Mouse (Mus musculus): ENCODE measurements around the gene Igf2r.

Igf2r gene

GRCm38 (mm10) chr17:12750591-12751170 lies 18.8 kb downstream of the Igf2r start:
- in situ Hi-C loops (cut with MboI, MseI) = no loop called here

- in situ Hi-C loops (cut with MboI, MseI) = no loop called here
These were observed 19.8 kb downstream of the Igf2r start for GRCm38 (mm10) chr17:12749421-12750367.

GRCm38 (mm10) chr17:12745761-12746160 lies 23.7 kb downstream of the Igf2r start:
- in situ Hi-C loops (cut with MboI, MseI) = no loop called here

DNA sequence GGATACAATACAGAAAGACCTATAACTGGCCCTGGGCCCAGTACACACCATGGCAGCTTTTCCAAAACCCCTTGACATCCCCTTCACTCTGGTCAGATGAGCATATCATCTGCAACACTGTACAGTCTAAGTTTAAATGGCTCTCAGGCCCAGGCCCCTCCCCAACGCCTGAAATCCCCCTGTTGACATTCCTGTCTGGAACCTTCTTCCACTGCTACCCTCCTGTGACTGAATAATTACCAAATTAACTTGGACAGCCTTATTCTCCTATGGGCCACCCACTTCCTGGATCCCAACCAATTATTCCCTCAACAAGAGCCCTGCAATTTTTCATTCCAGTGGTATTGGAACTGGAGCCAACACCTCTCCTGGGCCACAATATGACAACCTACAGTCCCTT lies 25.4 kb downstream of the Igf2r start:
- in situ Hi-C loops (cut with MboI, MseI) = loop anchor here (5.0 kb wide), 1 partner anchor 63 kb away; no protein-coding TSS in a partner anchor

DNA sequence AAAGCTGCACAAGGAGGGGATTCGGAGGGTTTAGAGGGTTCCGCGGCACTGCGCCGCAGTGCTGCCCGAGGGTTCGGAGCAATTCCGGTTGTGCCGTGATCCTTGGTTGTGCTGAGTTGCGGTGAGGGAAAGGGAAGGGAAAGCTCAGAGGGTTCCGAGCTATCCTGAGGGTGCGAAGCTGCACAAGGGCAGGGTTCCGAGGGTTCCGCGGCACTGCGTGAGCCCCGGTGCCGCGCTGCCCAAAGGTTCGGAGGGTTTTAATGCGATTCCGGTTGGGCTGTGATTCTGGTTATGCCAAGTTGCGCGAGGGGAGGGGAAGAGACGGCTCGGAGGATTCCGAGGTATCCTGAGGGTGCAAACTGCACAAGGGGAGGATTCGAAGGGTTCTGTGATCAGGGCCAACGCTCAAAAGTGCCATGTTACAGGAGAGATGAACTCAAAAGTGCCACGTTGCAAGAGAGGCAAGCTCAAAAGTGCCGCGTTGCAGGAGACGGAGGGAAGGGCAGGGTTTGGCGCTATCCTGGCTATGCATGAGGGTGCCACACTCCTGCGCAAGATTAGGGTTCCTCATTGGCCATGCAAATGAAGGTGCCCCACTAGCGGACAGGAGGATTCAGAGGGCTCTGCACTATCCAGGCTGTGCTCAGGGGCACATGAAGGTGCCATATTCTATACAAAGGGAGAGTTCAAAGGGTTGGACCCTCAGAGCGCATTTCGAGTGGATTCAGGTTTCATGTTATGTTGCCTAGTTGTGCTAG lies 27.1 kb downstream of the Igf2r start:
- in situ Hi-C loops (cut with MboI, MseI) = loop anchor here (5.0 kb wide), 1 partner anchor 65 kb away; no protein-coding TSS in a partner anchor

GRCm38 (mm10) chr17:12741218-12741968 lies 28.1 kb downstream of the Igf2r start:
- in situ Hi-C loops (cut with MboI, MseI) = loop anchor here (5.0 kb wide), 1 partner anchor 66 kb away; no protein-coding TSS in a partner anchor

- in situ Hi-C loops (cut with MboI, MseI) = loop anchor here (5.0 kb wide), 1 partner anchor 67 kb away; no protein-coding TSS in a partner anchor
These were observed 29.1 kb downstream of the Igf2r start for GRCm38 (mm10) chr17:12740317-12740716.

GRCm38 (mm10) chr17:12739516-12739915 lies 29.9 kb downstream of the Igf2r start:
- in situ Hi-C loops (cut with MboI, MseI) = loop anchor here (5.0 kb wide), 1 partner anchor 47 kb away; no protein-coding TSS in a partner anchor

DNA sequence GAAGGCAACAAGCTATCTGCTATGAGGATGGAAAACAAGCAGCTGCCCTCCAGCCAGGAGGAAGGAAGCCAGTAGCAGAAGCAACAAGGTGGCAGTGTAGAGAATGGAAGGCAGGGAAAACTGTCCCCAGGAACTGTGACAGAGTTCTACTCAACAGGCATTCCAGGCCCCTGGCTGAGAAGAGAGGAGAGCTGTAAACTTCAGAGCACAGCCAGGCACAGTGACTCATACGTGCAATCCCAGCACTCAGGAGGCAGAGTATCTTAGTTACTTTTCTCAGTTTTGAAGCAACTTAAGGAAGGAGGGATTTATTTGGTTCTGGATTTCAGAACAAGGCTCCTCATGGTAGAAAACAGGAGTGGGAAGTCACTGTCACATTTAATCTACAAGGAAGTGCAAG lies 31.5 kb downstream of the Igf2r start:
- in situ Hi-C loops (cut with MboI, MseI) = loop anchor here (5.0 kb wide), 1 partner anchor 46 kb away; no protein-coding TSS in a partner anchor

DNA sequence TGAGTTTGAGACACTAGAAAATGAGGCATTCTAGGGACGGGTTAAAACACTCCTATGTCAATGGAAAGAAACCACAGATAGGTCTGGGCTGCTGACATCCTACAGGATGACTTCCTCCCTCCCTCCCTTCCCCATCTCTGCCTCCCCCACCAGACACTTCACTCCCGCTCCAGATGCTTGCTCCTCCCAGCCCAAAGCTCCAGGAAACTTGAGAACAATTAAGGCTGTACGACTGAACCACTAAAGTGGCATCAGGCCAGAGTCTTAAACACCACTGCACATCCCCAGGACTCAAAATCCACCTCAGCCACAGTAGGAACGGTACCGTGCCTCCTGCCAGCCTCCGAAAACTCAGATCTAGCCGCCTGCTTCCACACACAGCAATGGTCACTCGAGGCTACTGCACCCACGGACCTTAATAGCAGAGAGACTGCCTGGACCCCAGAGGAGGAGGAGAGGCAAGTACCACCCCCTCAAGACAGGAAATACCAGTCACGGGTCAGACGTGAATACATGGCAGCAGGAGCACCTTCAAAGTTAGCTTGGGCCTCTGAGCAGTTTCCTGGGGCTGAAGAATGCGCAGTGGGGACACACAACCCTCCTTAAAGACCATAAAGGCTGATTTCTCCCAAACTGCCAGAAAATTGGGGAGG lies 35.1 kb downstream of the Igf2r start:
- in situ Hi-C loops (cut with MboI, MseI) = no loop called here

DNA sequence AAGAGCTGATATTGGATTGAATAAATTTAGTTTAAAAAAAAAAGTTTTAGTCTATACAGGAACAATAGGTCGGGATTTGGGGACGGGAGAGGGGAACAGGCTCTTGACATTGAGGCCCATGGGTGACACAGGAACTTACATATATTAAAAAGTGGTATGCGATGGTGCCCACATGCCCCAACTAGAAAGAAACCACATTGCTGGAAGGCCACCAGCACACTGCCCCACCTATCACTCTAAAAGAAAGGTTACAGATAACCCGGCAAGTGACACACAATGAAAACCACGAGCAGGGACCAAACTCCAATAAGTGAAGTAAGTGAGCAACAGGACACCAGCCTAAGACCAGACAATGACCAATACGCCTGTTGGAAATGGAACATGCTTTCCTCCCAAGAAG lies 36.3 kb downstream of the Igf2r start:
- in situ Hi-C loops (cut with MboI, MseI) = no loop called here

- in situ Hi-C loops (cut with MboI, MseI) = no loop called here
These were observed 40.9 kb downstream of the Igf2r start for GRCm38 (mm10) chr17:12728536-12728935.

DNA sequence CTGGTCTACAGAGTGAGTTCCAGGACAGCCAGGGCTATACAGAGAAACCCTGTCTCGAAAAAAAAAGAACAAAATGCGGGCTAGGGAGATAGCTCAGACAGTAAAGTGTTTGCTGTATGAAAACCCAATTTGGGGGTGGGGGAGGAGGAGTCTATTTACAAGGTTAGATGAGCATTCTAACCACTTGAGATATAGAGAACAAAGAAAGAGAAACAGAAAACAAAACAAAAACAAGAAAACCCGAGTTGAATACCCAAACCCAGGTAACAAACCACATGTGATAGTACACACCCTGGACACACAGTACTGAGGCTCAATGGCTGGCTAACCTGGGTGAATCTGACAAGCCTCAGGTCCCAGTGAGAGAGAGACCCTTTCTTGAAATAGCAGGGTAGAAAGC lies 41.7 kb downstream of the Igf2r start:
- in situ Hi-C loops (cut with MboI, MseI) = no loop called here

- in situ Hi-C loops (cut with MboI, MseI) = no loop called here
These were observed 43.6 kb downstream of the Igf2r start for GRCm38 (mm10) chr17:12725871-12726270.

DNA sequence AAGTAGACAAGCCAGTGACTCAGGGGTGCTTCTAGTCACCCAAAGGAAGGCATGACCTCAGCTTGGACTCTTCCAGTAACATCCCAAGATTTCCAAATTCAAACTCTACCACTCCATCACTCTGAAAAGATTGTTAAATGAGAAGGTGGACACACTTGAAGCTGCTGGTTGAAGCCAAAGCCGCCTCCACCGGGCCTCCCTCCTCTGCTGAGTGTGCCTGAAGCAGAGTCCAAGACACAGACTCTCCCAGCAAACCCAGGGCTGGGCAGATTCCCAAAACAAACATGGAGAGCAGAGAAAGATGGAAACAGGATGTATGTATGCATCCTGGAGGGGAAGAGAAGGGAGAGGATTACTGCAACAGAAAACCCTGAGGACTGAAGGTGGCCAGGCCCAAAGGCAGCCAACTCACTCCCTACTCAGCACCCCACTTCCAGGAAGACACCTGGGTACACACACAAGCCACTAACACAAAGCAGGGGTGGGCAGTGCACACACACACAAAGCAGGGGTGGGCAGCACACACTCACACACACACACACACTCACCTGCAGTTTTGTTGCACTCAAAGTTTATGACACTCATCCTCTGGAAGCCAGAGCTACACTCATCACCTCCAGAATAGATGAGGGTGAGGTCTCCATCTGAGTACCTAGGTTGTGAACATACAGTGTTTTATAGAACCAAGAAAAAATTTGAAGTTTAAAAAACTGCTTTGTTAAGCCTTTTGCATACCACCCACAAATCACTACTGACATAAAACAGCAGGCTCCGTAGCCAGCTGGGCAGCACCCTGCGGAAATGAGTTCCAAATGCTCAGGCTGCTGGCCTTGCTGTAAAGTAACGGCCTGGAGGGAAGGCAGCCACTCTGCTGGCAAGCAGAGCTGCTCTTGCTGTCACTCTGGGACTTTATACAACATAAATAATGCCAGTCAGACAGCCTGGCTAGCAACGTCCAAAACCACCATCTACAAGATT lies 44.4 kb downstream of the Igf2r start:
- in situ Hi-C loops (cut with MboI, MseI) = no loop called here

- in situ Hi-C loops (cut with MboI, MseI) = no loop called here
These were observed 45.3 kb downstream of the Igf2r start for GRCm38 (mm10) chr17:12723986-12724766.

GRCm38 (mm10) chr17:12722622-12723021 lies 46.8 kb downstream of the Igf2r start:
- in situ Hi-C loops (cut with MboI, MseI) = no loop called here

- in situ Hi-C loops (cut with MboI, MseI) = no loop called here
These were observed 48.2 kb downstream of the Igf2r start for GRCm38 (mm10) chr17:12721118-12721886.

Measured in T-helper 2 cell (primary cell).